Mouse (Mus musculus): ENCODE measurements around the gene Zfp366. TPM values are rescaled to one million over a fixed set of nuclear protein-coding genes. Genes with fewer than 3 reads are reported as not detected.
"Not testable (repeated sequence)": the region's sequence is repeated elsewhere in the genome, so short reads cannot be mapped to it uniquely, and the experiment has no call there.

The Zfp366 gene
- polyA plus RNA-seq, 1 experiment: not detected

- no peak overlapping the region for H3K4me3 ChIP-seq (ENCODE audit: insufficient read depth, poor library complexity, severe bottlenecking)
- no peaks in the 10 kb centered on the region for H3K27me3 ChIP-seq (ENCODE audit: control insufficient read depth, insufficient read depth, insufficient read length)
- H3K36me3 ChIP-seq (ENCODE audit: control insufficient read depth, insufficient read depth): no peaks in the 10 kb centered on the region
- H3K79me2 ChIP-seq (ENCODE audit: control insufficient read depth, insufficient read depth): no peaks in the 10 kb centered on the region
- no peaks in the 10 kb centered on the region for H3K79me3 ChIP-seq (ENCODE audit: low read depth)
- no peak for TF ChIP-seq CEBPB (IDR thresholded peaks at IDR 0.05; ENCODE audit: low read depth)
- no peak for TF ChIP-seq CTCF (IDR thresholded peaks at IDR 0.05; ENCODE audit: control insufficient read depth, insufficient read depth, insufficient read length)
- TF ChIP-seq MAX (IDR thresholded peaks at IDR 0.05): no peak
- H3ac ChIP-seq (ENCODE audit: control insufficient read depth, insufficient read length, low read depth): no peak overlapping the region
Observed at GRCm38 (mm10) chr13:99163521-99164359, 20.9 kb upstream of the Zfp366 start.

- no peaks in the 10 kb centered on the region for H3K27me3 ChIP-seq (ENCODE audit: control insufficient read depth, insufficient read depth, insufficient read length)
- TF ChIP-seq FOSL1 (IDR thresholded peaks at IDR 0.05; ENCODE audit: insufficient read depth, low read length, poor library complexity, severe bottlenecking): no peak
- TF ChIP-seq MAX (IDR thresholded peaks at IDR 0.05): no peak
- no peak for TF ChIP-seq MYOG (IDR thresholded peaks at IDR 0.05; ENCODE audit: control insufficient read depth, extremely low read depth, insufficient read length)
- TF ChIP-seq MYOD1 (IDR thresholded peaks at IDR 0.05; ENCODE audit: control insufficient read depth, insufficient read length, low read depth): no peak
- no peak for TF ChIP-seq USF1 (IDR thresholded peaks at IDR 0.05; ENCODE audit: low read depth)
- no peak for TF ChIP-seq CEBPB (IDR thresholded peaks at IDR 0.05; ENCODE audit: low read depth)
- TF ChIP-seq CTCF (IDR thresholded peaks at IDR 0.05; ENCODE audit: control insufficient read depth, insufficient read depth, insufficient read length): no peak
- H3K79me2 ChIP-seq (ENCODE audit: control insufficient read depth, insufficient read depth): no peaks in the 10 kb centered on the region
- H3K4me3 ChIP-seq (ENCODE audit: insufficient read depth, poor library complexity, severe bottlenecking): no peak overlapping the region
- no peaks in the 10 kb centered on the region for H3K36me3 ChIP-seq (ENCODE audit: control insufficient read depth, insufficient read depth)
- H3ac ChIP-seq (ENCODE audit: control insufficient read depth, insufficient read length, low read depth): no peak overlapping the region
- no peaks in the 10 kb centered on the region for H3K79me3 ChIP-seq (ENCODE audit: low read depth)
Observed at GRCm38 (mm10) chr13:99164360-99164759, 20.3 kb upstream of the Zfp366 start.

- Histone ChIP-seq H3K79me2 (ENCODE audit: control insufficient read depth, insufficient read depth) (no peaks in the 10 kb centered on the region), H3K27me3 (ENCODE audit: control insufficient read depth, insufficient read depth, insufficient read length) (no peaks in the 10 kb centered on the region), H3K79me3 (ENCODE audit: low read depth) (no peaks in the 10 kb centered on the region), H3ac (ENCODE audit: control insufficient read depth, insufficient read length, low read depth) (no peak overlapping the region), H3K36me3 (ENCODE audit: control insufficient read depth, insufficient read depth) (no peaks in the 10 kb centered on the region), H3K4me3 (ENCODE audit: insufficient read depth, poor library complexity, severe bottlenecking) (no peak overlapping the region)
- TF ChIP-seq MAX (IDR thresholded peaks at IDR 0.05) (no peak), USF1 (IDR thresholded peaks at IDR 0.05; ENCODE audit: low read depth) (no peak), MYOD1 (IDR thresholded peaks at IDR 0.05; ENCODE audit: control insufficient read depth, insufficient read length, low read depth) (no peak), CTCF (IDR thresholded peaks at IDR 0.05; ENCODE audit: control insufficient read depth, insufficient read depth, insufficient read length) (no peak), FOSL1 (IDR thresholded peaks at IDR 0.05; ENCODE audit: insufficient read depth, low read length, poor library complexity, severe bottlenecking) (no peak), MYOG (IDR thresholded peaks at IDR 0.05; ENCODE audit: control insufficient read depth, extremely low read depth, insufficient read length) (no peak), CEBPB (IDR thresholded peaks at IDR 0.05; ENCODE audit: low read depth) (no peak)
Observed at GRCm38 (mm10) chr13:99169401-99169800, 15.2 kb upstream of the Zfp366 start.

GRCm38 (mm10) chr13:99170337-99170736 lies 14.3 kb upstream of the Zfp366 start:
- no peaks in the 10 kb centered on the region for H3K79me2 ChIP-seq (ENCODE audit: control insufficient read depth, insufficient read depth)
- no peak for TF ChIP-seq MYOD1 (IDR thresholded peaks at IDR 0.05; ENCODE audit: control insufficient read depth, insufficient read length, low read depth)
- no peak for TF ChIP-seq FOSL1 (IDR thresholded peaks at IDR 0.05; ENCODE audit: insufficient read depth, low read length, poor library complexity, severe bottlenecking)
- no peak for TF ChIP-seq MYOG (IDR thresholded peaks at IDR 0.05; ENCODE audit: control insufficient read depth, extremely low read depth, insufficient read length)
- TF ChIP-seq CTCF (IDR thresholded peaks at IDR 0.05; ENCODE audit: control insufficient read depth, insufficient read depth, insufficient read length): no peak
- TF ChIP-seq MAX (IDR thresholded peaks at IDR 0.05): no peak
- TF ChIP-seq CEBPB (IDR thresholded peaks at IDR 0.05; ENCODE audit: low read depth): no peak
- TF ChIP-seq USF1 (IDR thresholded peaks at IDR 0.05; ENCODE audit: low read depth): no peak
- no peak overlapping the region for H3ac ChIP-seq (ENCODE audit: control insufficient read depth, insufficient read length, low read depth)
- H3K79me3 ChIP-seq (ENCODE audit: low read depth): no peaks in the 10 kb centered on the region
- H3K4me3 ChIP-seq (ENCODE audit: insufficient read depth, poor library complexity, severe bottlenecking): no peak overlapping the region
- H3K36me3 ChIP-seq (ENCODE audit: control insufficient read depth, insufficient read depth): no peaks in the 10 kb centered on the region
- no peaks in the 10 kb centered on the region for H3K27me3 ChIP-seq (ENCODE audit: control insufficient read depth, insufficient read depth, insufficient read length)

GRCm38 (mm10) chr13:99173849-99174248 lies 10.8 kb upstream of the Zfp366 start:
- no peaks in the 10 kb centered on the region for H3K27me3 ChIP-seq (ENCODE audit: control insufficient read depth, insufficient read depth, insufficient read length)
- H3K79me3 ChIP-seq (ENCODE audit: low read depth): no peaks in the 10 kb centered on the region
- H3ac ChIP-seq (ENCODE audit: control insufficient read depth, insufficient read length, low read depth): no peak overlapping the region

GRCm38 (mm10) chr13:99182828-99183227 lies 1.8 kb upstream of the Zfp366 start:
- H3K79me3 ChIP-seq (ENCODE audit: low read depth); H3K79me2 ChIP-seq (ENCODE audit: control insufficient read depth, insufficient read depth); H3K4me3 ChIP-seq (ENCODE audit: insufficient read depth, poor library complexity, severe bottlenecking); H3K27me3 ChIP-seq (ENCODE audit: control insufficient read depth, insufficient read depth, insufficient read length); H3K36me3 ChIP-seq (ENCODE audit: control insufficient read depth, insufficient read depth); H3ac ChIP-seq (ENCODE audit: control insufficient read depth, insufficient read length, low read depth): not testable (repeated sequence)

More at GRCm38 (mm10) chr13:99173849-99174248, 10.8 kb upstream of the Zfp366 start:
- H3K36me3 ChIP-seq (ENCODE audit: control insufficient read depth, insufficient read depth): no peaks in the 10 kb centered on the region
- H3K79me2 ChIP-seq (ENCODE audit: control insufficient read depth, insufficient read depth): no peaks in the 10 kb centered on the region
- no peak for TF ChIP-seq MYOD1 (IDR thresholded peaks at IDR 0.05; ENCODE audit: control insufficient read depth, insufficient read length, low read depth)
- TF ChIP-seq USF1 (IDR thresholded peaks at IDR 0.05; ENCODE audit: low read depth): no peak
- no peak for TF ChIP-seq MAX (IDR thresholded peaks at IDR 0.05)
- TF ChIP-seq CTCF (IDR thresholded peaks at IDR 0.05; ENCODE audit: control insufficient read depth, insufficient read depth, insufficient read length): no peak
- no peak for TF ChIP-seq FOSL1 (IDR thresholded peaks at IDR 0.05; ENCODE audit: insufficient read depth, low read length, poor library complexity, severe bottlenecking)
- no peak for TF ChIP-seq CEBPB (IDR thresholded peaks at IDR 0.05; ENCODE audit: low read depth)
- no peak for TF ChIP-seq MYOG (IDR thresholded peaks at IDR 0.05; ENCODE audit: control insufficient read depth, extremely low read depth, insufficient read length)
- H3K4me3 ChIP-seq (ENCODE audit: insufficient read depth, poor library complexity, severe bottlenecking): no peak overlapping the region
